Mouse (Mus musculus): ENCODE measurements around the gene Gna13.

GRCm38 (mm10) chr11:109422263-109422662 lies 59.6 kb downstream of the Gna13 start:
- TF ChIP-seq CTCF (IDR thresholded peaks at IDR 0.05; ENCODE audit: extremely low read depth, insufficient read depth, insufficient read length, insufficient replicate concordance) (no peak), POLR2A (IDR thresholded peaks at IDR 0.05; ENCODE audit: low read depth, low read length) (no peak)

Measured in spleen, adult 2 months (tissue).